Mouse (Mus musculus): Measurements from ENCODE around the gene Mgst2.

The Mgst2 gene

DNA sequence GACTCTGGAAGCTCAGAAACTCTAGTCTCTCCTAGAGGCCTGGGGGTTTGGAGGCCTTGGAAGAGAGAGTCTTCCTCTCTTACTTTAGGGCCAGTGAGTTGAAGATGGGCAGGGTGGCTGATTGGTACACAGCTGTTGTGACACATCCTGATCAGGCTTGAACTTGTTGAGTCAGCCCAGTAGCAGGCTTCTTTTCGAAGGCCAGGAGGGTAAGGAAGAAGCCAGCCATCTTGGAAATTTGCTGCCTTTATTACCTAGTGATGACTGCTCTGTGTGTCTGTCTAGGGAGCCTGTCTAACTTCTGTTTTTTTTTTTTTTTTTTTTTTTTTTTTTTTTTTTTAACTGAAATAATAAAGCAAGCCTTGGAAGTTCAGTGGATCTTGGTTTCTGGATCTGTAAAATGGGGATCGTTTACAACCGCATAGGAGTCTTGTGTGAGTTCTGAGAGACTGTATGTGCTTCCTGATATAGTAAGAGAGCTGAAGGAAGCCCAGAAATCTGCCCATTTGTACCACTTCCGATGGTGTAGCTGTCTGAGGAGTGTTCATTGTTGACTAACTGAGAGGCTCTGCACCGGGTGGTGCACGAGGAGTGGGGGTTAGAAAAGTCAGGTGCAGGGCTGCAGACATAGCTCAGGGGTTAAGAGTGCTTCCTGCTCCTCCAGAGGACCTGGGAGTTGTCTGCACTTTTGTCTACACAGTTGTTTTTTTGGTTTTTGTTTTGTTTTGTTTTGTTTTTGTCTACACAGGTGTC lies 5.7 kb upstream of the Mgst2 start:
- no peak for DNase-seq

DNA sequence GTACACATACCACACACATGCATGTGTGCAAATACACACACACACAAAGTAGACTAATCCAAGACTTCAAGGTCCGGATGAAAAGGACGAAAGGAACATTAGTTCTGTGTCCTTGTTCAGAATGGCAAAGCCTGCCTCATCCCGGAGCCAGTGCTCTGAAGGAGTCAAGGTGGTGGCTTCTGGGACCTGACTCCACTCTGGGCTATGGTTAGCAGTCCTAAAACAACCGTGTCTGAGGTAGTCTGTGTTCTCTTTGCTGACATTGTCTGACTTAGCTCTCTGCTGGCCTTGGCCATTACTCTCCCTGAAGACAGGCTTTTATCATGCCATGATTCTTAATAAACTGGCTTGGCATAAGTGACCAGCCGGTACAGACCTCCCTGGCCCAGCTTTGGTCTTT lies 745 bp upstream of the Mgst2 start:
- DNase-seq = no peak

DNA sequence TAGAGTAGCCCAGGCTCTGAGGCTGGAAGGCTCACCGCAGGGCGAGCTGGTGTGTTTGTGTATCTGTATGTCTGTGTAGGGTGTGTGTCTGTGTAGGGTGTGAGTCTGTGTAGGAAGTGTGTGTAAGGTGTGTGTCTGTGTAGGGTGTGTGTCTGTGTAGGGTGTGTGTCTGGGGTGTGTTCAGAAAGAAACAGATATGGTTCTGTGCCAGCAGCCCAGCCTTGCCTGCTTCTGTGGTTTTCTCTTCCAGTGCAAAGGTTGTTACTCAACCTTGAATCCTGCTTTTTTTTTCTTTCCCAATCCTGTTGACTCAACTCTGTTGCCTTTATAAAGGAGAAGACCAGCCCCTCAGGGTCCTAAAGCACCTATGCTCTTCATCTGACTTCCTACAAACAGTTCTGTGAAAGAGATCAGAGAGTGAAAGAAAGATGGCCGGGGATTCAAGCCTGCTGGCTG lies 689 bp downstream of the Mgst2 start:
- DNase-seq = no peak

DNA sequence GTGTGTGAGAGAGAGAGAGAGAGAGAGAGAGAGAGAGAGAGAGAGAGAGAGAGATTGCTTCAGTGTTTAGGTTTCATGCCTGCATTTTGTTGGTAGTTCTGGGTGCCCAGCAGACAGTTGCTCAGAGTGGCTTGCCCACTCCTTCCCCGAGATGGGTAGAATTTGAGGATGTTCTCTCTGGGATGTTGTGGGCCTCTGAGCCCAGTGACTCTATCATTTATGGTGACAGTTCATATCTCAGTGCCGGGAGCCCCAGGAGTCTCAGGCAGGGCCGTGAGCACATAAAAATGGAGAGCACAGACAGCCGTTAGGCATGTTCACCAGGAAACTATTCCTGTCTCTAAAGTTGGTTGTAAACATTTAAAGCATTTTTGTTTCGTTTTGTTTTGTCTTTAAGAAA lies 1.2 kb downstream of the Mgst2 start:
- no peak for DNase-seq

DNA sequence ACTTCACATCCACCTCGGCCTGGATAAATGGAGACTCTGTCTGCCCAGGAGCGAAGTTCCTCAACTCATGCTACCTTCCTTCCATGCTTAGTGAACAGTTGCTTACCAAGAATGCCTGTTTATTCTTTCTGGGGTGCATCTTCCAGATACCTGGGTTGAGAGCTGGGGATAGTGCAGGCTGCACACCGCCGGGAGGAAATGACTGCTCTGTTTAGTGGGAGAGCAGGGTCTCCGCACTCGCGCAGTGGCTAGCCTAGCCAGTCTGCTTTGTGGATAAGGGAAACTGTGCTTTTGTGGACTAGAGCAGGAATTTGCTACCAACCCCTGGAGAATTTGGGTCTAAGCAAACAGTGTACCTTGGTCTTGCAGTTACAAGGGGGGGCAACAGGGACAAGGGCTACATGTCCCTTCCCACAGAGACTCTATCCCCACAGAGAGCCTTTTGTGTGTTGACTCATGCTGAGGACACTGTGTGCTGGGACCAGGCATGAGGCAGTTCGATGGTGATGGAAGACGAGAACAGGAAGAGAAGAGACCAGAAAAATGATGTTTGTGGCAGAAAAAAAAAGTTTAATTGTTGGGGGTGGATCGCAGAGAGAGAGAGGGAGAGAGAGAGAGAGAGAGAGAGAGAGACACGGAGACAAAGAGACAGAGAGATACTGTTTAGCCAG lies 1.9 kb downstream of the Mgst2 start:
- no peak for DNase-seq

DNA sequence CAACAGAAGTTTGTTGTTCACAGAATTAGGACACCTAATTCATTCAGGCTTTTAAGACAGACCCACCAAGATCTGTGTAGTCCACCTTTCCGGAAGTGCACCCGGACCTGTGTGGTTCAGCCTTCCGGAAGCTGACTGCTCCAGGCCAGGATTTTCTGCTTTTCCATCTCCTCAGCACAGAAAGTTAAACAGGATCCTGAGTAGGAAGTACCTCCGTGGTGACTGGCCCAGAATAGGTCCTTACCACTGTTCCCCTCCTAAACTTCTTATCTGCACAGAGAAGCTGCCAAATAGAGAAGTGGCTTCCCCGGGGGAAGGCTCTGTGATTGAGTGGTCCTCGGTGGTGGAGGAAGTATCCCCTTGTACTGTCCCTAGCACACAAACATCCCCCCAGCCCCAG lies 2.4 kb downstream of the Mgst2 start:
- DNase-seq = no peak

DNA sequence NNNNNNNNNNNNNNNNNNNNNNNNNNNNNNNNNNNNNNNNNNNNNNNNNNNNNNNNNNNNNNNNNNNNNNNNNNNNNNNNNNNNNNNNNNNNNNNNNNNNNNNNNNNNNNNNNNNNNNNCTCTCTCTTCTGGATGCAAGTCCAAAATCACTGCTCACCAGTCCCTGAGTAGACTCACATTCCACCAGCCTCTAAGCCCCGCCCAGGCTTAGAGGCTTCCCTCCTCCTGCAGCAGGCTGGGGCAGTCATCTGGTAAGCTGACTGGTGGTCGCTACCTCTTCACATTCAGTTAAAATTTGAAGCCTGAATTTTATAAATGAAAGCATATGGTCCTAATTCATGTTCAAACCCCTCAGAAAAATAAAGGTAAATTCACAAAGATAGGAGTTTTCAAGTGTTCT lies 8.4 kb downstream of the Mgst2 start:
- DNase-seq = no peak

DNA sequence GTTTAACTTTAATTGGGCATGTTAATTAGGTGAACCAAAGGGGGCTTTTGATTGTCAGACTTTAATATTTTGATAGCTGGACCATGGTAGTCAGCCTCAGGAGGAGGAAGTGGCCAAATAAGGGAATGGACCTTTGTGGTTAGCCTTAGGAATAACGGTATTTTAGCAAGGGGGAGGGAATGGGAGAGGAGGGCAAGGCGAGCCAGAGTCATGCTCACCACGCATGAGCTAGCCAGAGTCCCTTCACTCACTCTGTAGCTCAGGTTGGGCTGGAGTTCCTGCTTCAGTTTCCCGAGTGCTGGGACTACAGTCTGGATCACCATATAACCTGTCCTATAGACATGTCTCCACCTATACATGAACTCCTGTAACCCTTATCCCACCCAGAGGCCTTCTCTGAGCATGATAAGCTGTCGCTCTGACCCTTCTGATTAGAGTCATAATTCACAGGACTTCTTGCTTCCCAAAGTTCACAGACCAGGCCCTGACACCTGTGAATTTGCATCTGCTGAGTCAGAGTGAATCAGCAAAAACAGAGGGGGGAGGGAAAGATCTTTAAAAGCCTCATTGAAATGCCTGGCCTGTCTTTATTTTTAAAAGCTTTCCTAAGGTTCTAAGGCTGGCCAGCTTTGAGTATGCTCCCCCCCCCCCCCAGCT lies 10.4 kb downstream of the Mgst2 start:
- no peak for DNase-seq

DNA sequence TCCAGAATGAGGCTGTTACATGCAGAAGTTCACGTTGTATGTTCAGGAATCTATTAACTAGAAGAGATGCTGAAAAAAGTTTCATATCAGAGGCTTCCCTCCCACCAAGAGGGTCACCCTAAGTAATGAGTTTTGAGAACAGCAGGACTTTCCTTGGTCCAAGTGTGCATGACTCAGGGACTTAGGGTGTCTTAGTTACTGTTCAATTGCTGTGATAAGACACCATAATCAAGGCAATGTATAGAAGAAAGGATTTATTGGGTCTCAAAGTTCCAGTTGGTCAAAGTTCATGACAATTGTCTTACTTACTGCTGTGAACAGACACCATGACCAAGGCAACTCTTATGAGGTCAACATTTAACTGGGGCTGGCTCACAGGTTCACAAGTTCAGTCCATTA lies 10.9 kb downstream of the Mgst2 start:
- DNase-seq = no peak

DNA sequence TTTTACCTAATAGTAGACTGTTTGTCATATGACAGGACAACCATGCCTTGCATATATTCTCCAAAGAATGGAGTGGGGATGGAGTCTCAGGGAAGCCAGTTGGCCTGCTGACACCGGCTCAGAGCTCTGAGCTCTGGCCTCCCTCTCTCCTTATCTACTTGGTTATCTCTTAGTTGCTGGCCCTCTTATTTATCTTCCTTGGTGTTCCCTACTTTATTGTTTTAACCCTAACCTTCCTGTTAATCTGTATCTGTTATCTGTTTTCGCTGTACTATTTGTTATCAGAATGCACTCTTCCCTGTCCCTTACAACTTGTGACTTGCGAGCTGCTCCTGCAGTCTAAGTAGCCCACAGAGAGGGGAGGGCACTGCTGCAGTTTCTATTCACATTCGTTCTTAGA lies 12.5 kb downstream of the Mgst2 start:
- no peak for DNase-seq

DNA sequence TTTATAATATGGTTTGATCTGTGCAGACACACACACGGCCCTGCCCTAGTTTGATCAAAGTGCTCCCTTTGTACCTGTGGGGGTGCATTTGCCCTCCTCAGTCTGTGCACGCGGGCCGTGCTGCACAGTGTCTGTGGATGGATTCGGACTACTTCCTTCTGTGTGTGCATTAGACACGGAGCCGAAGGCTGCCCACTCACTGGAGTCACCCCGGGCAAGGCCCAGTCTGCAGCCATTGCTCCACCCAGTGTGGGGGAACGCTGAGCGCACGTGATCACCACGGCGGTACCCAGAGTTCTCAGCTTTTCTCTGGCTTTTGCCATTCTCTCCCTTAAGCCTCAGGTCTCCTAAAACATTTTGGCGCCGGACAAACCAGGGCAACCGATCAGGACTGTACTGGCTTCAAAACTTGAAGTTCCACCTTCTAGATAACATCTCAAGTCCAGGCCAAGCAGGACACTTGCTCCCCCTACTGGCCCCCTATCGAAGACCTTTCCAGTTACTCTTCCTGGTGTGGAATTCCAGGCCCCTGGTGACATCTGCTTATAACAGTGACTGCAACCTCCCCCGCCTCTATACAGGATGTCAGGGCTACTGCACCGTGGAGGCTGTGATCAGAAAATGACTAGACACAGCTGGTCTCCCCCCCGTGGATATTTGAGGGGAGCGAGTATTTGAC lies 13.4 kb downstream of the Mgst2 start:
- peak; percentile 75 to 83 for DNase-seq

DNA sequence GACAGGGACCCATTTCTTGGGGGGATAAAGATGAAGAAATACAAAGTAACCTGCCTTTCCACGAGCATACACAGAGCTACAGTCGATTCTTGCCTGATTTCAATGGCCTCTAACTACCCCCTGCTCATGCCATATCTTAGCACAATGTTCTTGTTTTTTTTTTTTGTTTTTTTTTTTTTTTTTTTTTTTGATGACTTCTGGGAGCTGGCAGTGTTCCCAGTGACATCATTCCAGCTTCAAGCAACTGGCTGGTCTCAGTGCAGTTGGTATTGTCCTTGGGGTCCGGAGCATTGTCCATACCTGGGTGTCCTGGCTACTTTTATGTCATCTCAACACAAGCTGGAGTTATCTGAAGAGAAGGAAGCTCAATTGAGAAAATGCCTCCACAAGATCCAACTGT lies 14.8 kb downstream of the Mgst2 start:
- no peak for DNase-seq

DNA sequence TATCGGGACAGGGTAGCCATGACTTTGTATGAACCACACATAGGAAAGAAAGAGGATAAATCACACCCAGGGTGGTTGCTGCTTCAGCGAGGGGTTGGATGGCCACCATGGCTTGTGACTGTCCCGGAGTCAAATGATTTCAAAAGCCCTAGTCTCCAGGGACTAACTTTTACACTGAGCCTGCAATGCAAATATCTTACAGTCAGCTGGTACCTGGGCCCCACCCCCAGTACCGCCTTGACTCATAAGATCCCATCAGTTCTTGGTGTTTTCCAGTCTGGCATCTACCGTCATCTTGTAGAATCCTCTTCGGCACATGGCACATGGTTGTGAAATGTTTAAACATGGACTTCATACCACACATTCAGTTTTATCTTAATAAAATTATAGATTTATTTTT lies 25.4 kb downstream of the Mgst2 start:
- DNase-seq = no peak

DNA sequence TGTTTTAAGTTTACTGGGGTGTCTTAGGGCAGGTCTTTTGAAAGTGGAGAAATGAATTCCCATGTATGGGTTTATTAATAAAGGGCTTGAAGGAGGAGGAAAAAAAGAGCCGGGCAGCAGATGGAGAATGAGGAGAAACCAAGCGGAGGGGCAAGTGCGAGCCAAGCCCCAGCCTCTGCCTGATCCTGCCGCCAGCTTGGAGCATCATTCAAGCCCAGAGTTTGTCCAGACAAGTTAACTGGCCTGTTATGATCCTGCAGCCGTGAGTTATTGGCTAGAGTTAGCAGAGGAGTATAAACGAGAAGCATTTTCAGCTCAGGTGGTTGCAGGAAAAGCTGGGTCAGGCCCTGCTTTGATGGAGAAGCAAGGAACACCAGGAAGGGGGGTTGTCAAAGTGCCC lies 26.2 kb downstream of the Mgst2 start:
- no peak for DNase-seq

DNA sequence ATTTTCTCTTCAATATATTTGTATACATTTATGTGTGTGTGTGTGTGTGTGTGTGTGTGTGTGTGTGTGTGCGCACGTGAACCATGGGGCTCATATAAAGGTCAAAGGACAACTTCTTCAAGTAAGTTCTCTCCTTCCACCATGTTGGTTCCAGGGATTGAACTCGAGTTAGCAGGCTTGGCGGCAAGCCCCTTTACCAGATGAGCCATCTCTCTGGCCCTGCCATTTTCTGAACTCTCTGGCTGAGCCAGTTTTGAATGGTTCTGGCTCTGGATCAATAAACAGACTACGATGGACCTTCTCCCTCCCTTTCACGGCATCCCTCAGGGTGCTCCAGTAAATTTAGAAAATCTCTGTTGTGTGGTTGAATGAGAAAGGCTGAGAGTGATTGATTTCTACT lies 26.6 kb downstream of the Mgst2 start:
- no peak for DNase-seq

DNA sequence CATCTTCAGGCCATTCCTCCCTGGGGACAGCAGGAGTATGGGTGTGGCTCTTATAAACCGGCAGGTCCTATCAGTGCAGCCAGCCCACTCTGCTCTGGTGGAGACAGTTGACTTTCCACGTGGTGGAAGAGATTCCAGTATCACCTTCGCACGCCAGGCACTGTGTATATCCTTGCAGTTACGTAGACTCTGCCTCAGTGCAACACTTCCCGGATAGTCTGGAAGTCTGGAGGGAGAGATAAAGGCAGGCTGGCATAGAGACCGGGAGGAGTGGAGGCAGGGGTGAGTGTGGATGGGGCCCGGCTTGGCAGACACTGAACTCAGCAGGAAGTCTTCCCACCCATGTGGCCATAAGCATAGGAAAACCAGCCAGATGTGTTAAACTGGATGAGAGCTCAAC lies 28.6 kb downstream of the Mgst2 start:
- DNase-seq = no peak

DNA sequence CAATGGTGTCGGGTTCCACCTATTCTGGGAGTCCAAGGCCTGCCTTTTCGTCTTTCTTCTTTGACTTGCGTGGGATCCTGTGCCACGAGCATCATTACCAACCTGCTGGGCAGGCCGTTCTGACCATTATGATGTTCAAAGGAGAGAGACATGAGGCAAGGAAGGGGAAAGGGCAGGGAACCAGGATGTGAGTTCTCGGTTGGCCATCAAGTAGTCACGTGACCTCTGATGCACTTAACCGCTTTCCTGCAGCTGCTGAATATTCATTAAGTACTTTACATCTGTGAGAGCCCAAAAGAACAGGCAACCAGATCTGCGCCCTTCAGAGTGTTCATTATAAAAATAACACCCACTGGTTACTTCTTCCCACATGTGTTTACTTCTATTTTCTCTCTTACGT lies 33.0 kb downstream of the Mgst2 start:
- no peak for DNase-seq

DNA sequence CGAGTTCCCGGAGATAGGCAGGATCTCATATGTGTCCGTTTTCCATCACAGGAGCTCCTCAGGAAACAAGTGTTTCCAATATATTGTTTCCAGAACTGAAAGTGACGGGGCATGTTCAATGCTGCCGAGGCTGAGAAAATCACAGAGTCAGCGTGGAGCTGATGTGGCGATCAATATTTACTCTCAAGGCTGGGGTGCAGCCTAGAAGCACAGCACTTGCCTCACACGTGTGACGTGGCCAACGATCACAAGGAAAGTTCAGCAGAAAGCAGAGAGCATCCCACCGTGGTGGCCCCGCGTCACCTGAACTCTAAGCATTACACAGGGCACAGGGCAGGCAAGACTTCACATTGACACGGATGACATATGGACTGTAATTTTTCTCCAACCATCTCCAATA lies 34.4 kb downstream of the Mgst2 start:
- no peak for DNase-seq

DNA sequence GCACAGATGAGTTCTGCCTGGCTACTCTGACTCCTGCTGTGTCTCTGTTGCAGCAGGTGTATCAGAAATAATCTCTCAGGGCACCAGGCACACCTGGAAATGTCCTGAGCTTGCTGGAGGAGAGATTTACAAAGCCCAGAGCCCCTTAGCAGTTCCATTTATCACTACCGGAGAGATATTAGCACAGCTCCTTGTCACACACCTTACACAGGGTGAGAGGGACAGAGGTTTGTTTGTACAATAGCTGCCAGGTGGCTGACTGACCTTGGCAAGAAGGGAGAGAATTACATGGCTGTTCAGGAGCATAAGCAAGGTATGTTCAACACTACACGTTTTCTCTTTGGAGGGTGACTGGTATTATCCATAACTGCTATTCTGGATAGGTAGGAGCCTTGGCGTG lies 35.6 kb downstream of the Mgst2 start:
- DNase-seq = no peak

DNA sequence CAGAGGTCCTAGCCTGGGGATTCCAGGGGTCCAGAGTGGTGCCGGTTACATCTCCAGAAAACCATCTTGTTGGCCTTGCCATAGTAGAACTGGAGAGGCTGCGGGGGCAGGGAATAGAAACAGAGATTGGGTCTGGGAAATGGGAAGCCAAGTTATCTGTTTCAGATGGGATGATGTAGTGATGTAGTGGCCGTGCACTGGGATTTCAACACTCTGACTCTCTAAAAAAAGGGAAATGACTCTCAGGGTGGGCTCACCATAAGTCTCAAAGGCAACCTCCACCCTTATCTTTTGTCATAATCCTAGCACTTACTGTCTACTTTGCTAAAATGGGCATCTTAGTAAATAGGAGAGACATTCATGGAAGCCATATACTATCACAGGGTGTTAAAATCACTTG lies 37.8 kb downstream of the Mgst2 start:
- DNase-seq = no peak

DNA sequence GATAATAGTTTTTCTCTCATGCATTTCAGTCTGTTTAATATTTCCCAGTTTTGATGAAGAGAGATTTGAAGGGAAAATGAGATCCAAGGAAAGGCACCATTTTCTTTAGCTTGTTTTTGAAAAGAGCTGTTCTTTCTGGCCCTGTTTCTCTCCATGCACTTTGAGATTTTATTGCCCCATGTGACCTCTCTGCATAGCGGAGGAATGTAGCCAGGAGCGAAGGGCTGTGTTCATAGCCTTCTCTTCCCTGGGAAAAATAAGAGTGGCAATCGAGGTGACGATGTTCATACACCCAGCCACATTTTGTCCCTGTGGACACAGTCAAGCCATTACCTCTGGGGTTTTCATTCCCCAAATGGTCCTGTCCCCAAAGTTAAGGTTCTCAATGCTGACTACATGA lies 40.0 kb downstream of the Mgst2 start:
- DNase-seq = no peak

DNA sequence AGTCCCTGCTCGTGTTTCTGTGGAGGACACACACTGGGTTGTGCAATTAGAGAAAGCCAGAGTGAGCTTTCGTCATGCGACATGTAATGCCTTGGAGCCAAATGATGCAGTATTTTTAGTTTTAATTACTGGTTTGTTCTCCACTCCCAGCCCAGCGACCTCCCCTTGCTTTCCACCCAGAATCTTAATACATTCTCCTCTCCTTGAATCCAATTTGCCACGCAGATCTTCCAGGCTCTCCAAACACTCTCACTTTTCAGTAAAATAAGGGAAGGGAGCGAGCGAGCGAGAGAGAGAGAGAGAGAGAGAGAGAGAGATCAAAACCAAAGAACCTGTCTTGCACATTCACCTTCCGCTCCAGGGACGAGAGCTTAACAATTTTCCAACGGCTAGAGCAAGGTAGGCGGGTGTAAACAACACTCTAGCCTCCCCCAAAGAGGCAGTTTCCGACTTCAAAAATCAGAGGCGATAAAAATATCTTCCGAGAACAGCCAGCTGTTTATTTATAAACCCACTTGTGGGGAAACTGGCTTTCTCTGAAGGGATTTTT lies 40.6 kb downstream of the Mgst2 start:
- no peak for DNase-seq

DNA sequence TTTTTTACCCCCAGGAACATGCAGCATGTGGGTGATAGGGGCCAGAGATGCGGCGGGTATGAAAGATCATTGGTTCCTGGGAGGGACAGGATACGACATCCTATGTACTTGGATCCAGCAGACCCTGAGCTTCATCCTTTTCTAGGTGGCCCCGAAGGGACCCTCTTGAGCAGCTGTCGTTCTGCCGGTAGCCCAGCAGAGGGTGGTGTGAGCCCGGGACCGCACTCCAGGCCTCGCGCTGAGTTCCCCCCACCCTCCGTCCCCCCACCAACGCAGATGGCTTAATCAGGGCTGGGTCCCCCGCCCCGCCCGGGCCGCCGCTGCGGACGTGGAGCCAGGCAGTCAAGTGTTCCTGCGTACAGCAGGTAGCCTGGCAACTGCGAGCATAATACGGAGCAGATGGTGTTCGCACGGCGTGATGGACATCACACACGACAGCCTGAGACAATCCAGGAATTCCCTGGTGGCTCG lies 41.2 kb downstream of the Mgst2 start:
- peak; percentile 58 to 77 for DNase-seq

Measured in kidney, postnatal 25 days (tissue).